Mouse (Mus musculus): ENCODE data around the gene Zfp65. TPM values are rescaled to one million over a fixed set of nuclear protein-coding genes. Genes with fewer than 3 reads are reported as not detected.

Zfp65 gene
- polyA plus RNA-seq (2012; rRNA removed): 0.26 and 0.46 TPM in 2 replicates

GRCm38 (mm10) chr13:67728641-67729318, at the start of gene Zfp65:
Gene Zfp65, minus strand, starts transcription at chr13:67729173.

GRCm38 (mm10) chr13:67754333-67755306, 25.6 kb upstream of the Zfp65 start, which contains the start of gene Zfp85:
Gene Zfp85, minus strand, starts transcription at chr13:67755228.

GRCm38 (mm10) chr13:67686971-67687370, 42.0 kb downstream of the Zfp65 start, which contains the start of gene Zfp738:
Gene Zfp738, minus strand, starts transcription at chr13:67687071.

Other genes with a start within 250 kb of the Zfp65 start
- gene Zfp874b, start 244.9 kb downstream of the Zfp65 start, polyA plus RNA-seq (2012; rRNA removed): 0.61 and 1.3 TPM in 2 replicates
- 0.43 and 0.49 TPM in 2 replicates for gene Zfp58, start 228.6 kb downstream of the Zfp65 start, polyA plus RNA-seq (2012; rRNA removed)
- gene Gm26965, start 203.0 kb downstream of the Zfp65 start, polyA plus RNA-seq (2012; rRNA removed): not detected in 2 replicates
- gene Zfp87, start 203.0 kb downstream of the Zfp65 start, polyA plus RNA-seq (2012; rRNA removed): 11.0 and 11.9 TPM in 2 replicates
- gene Zfp748, start 175.3 kb downstream of the Zfp65 start, polyA plus RNA-seq (2012; rRNA removed): 2.3 and 2.7 TPM in 2 replicates
- gene Zfp729b, start 119.5 kb downstream of the Zfp65 start, polyA plus RNA-seq (2012; rRNA removed): 0.19 TPM in 2 replicates
- not detected in 2 replicates for gene Gm49345, start 91.4 kb downstream of the Zfp65 start, polyA plus RNA-seq (2012; rRNA removed)
- 0.28 and 0.42 TPM in 2 replicates for gene Zfp729a, start 91.4 kb downstream of the Zfp65 start, polyA plus RNA-seq (2012; rRNA removed)
- gene Zfp738, start 42.1 kb downstream of the Zfp65 start, polyA plus RNA-seq (2012; rRNA removed): 2.5 and 2.8 TPM in 2 replicates
- gene Zfp85, start 26.1 kb upstream of the Zfp65 start, polyA plus RNA-seq (2012; rRNA removed): 0.06 and 0.27 TPM in 2 replicates
- 0.69 and 0.96 TPM in 2 replicates for gene Zfp493, start 50.5 kb upstream of the Zfp65 start, polyA plus RNA-seq (2012; rRNA removed)
- 0.08 and 0.24 TPM in 2 replicates for gene Zfp273, start 84.6 kb upstream of the Zfp65 start, polyA plus RNA-seq (2012; rRNA removed)
- not detected in 2 replicates for gene Gm10037, start 101.9 kb upstream of the Zfp65 start, polyA plus RNA-seq (2012; rRNA removed)
- not detected in 2 replicates for gene BC048507, start 134.2 kb upstream of the Zfp65 start, polyA plus RNA-seq (2012; rRNA removed)